Mouse (Mus musculus): ENCODE measurements around the gene Tram2. TPM values are rescaled to one million over a fixed set of nuclear protein-coding genes. Genes with fewer than 3 reads are reported as not detected.

The Tram2 gene
- total and polyA plus RNA-seq, 3 experiments: 0.54 to 2.9 TPM; not detected in 1

DNA sequence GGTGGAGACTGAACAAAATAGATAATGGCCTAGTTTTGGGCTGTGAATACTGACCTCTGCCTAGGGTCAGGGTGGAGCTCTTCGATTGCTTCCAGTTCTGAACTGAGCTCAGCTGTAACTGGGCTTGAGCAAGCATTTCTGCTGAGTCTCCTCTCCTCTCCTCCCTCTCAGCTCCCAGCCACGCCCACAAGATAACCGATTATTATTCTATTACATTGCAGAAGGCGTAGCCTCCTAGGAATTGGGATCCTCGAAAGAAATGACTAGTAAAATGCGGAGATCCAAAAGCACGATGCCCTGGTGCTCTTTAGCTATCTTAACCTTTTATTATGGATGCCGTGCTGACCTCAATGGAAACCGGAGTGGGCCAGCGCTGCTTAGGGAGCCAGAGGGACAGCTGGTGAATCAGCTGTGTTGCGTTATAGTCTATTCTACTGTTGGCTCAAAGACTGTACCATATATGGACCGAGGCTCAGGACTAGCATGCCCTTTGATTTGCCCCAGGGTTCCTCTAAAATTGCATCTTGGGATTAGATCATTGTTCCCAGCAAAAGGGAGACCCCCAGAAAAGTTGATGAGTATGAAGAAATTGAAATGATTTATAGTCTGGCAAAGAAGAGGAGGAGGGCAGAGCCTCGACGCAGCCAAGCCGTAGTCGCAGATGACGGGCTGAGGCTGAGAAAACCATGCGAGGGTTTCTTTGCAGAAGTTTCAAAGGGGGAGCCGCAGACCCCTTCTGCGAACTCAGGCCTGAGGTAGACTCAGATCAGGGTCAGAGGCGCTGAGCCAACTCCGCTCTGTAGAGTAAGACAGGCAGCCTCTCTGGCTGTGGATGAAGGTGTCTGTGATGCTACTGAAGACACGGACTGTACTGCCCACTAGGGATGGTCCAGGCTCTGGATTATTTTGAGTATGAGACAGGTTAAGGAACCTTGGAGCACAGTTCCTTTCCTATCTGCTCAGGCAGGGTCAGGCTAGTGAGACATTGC, 18.3 kb upstream of the Tram2 start:
- Histone ChIP-seq H3K9ac (ENCODE audit: control insufficient read depth, low read depth, low read length, poor library complexity, severe bottlenecking) (no peak overlapping the region), H3K4me3 (ENCODE audit: control insufficient read depth in 1 of 2, insufficient read depth in 1 of 2, low read depth in 2 of 2, low read length in 2 of 2) (no peak overlapping the region), H3K4me1 (ENCODE audit: control insufficient read depth in 1 of 2, insufficient read depth in 2 of 2, low read length in 2 of 2) (no peaks in the 10 kb centered on the region), H3K9me3 (replicated peaks; ENCODE audit: insufficient read depth, low read length) (no peaks in the 10 kb centered on the region), H3K79me2 (ENCODE audit: control insufficient read depth, insufficient read depth, low read length, poor library complexity) (no peaks in the 10 kb centered on the region), H3K27ac (ENCODE audit: control insufficient read depth, low read depth, low read length) (no peak overlapping the region), H3K27me3 (ENCODE audit: control insufficient read depth in 1 of 2, insufficient read depth in 2 of 2, low read length in 2 of 2) (no peaks in the 10 kb centered on the region), H3K36me3 (ENCODE audit: control insufficient read depth in 1 of 2, insufficient read depth in 2 of 2, low read length in 2 of 2) (no peaks in the 10 kb centered on the region)
- TF ChIP-seq CHD1 (IDR thresholded peaks at IDR 0.05; ENCODE audit: low read depth, low read length) (no peak), ZNF384 (IDR thresholded peaks at IDR 0.05; ENCODE audit: low read depth, low read length) (no peak), MEF2A (IDR thresholded peaks at IDR 0.05; ENCODE audit: extremely low read depth, insufficient replicate concordance, low read depth, low read length, poor library complexity, severe bottlenecking) (no peak), MXI1 (IDR thresholded peaks at IDR 0.05; ENCODE audit: low read depth, low read length) (no peak), EP300 (IDR thresholded peaks at IDR 0.05; ENCODE audit: low read depth in 1 of 2, low read length in 2 of 2) (no peak), MYB (IDR thresholded peaks at IDR 0.05; ENCODE audit: low read depth, low read length) (no peak), CHD2 (IDR thresholded peaks at IDR 0.05; ENCODE audit: low read length) (no peak), SIN3A (IDR thresholded peaks at IDR 0.05; ENCODE audit: low read length) (no peak), RAD21 (IDR thresholded peaks at IDR 0.05; ENCODE audit: low read depth, low read length) (no peak), TAL1 (IDR thresholded peaks at IDR 0.05; ENCODE audit: low read length) (no peak), BHLHE40 (IDR thresholded peaks at IDR 0.05; ENCODE audit: borderline replicate concordance, low read depth, low read length) (no peak), SMC3 (IDR thresholded peaks at IDR 0.05; ENCODE audit: low read depth, low read length) (no peak), USF1 (IDR thresholded peaks at IDR 0.05; ENCODE audit: low read depth, low read length) (no peak), USF2 (IDR thresholded peaks at IDR 0.05; ENCODE audit: borderline replicate concordance in 1 of 2, insufficient read depth in 1 of 2, low read depth in 1 of 2, low read length in 2 of 2) (no peak), NELFE (IDR thresholded peaks at IDR 0.05; ENCODE audit: low read depth, low read length) (no peak), POLR2AphosphoS5 (IDR thresholded peaks at IDR 0.05; ENCODE audit: borderline replicate concordance, low read depth, low read length) (no peak), MAZ (IDR thresholded peaks at IDR 0.05; ENCODE audit: low read depth, low read length) (no peak), GATA1 (IDR thresholded peaks at IDR 0.05; ENCODE audit: low read depth, low read length) (no peak)
- no peak for DNase-seq (ENCODE audit: low read depth, low spot score)

DNA sequence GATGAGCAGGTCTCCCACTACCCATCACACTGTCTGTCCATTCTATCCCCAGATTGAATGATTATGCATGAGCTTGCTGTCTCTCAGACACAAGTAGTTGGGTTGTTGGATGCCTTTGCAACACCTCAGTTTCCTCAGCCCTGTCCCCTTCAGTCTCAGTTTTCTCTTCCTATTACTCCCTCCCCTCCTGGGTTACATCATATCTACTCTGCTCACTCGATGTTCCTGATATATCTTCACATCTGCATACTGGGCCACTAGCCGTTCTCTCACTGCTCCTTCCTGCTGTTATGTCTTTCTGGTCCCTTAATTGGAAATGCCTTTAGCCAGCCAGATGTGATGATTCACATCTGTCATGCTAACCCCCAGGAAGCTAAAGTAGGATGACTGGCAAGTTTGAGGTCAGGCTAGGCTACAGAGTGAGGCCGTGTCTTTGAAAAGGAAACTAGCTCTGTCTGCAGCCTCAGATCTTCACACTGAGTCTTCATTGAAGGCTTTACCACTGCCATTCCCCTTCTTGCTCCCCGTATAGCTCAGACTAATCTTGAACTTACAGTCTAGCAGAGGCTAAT, 15.7 kb upstream of the Tram2 start:
- no peaks in the 10 kb centered on the region for H3K79me2 ChIP-seq (ENCODE audit: control insufficient read depth, insufficient read depth, low read length, poor library complexity)
- H3K27me3 ChIP-seq (ENCODE audit: control insufficient read depth in 1 of 2, insufficient read depth in 2 of 2, low read length in 2 of 2): no peaks in the 10 kb centered on the region
- no peaks in the 10 kb centered on the region for H3K36me3 ChIP-seq (ENCODE audit: control insufficient read depth in 1 of 2, insufficient read depth in 2 of 2, low read length in 2 of 2)
- H3K4me3 ChIP-seq (ENCODE audit: control insufficient read depth in 1 of 2, insufficient read depth in 1 of 2, low read depth in 2 of 2, low read length in 2 of 2): no peak overlapping the region
- no peak overlapping the region for H3K27ac ChIP-seq (ENCODE audit: control insufficient read depth, low read depth, low read length)
- H3K9ac ChIP-seq (ENCODE audit: control insufficient read depth, low read depth, low read length, poor library complexity, severe bottlenecking): no peak overlapping the region
- no peak for DNase-seq (ENCODE audit: low read depth, low spot score)
- no peaks in the 10 kb centered on the region for H3K4me1 ChIP-seq (ENCODE audit: control insufficient read depth in 1 of 2, insufficient read depth in 2 of 2, low read length in 2 of 2)
- H3K9me3 ChIP-seq (replicated peaks; ENCODE audit: insufficient read depth, low read length): no peaks in the 10 kb centered on the region
- TF ChIP-seq ZNF384 (IDR thresholded peaks at IDR 0.05; ENCODE audit: low read depth, low read length) (no peak), SIN3A (IDR thresholded peaks at IDR 0.05; ENCODE audit: low read length) (no peak), MAZ (IDR thresholded peaks at IDR 0.05; ENCODE audit: low read depth, low read length) (no peak), MYC (IDR thresholded peaks at IDR 0.05; ENCODE audit: low read depth, low read length) (no peak), USF1 (IDR thresholded peaks at IDR 0.05; ENCODE audit: low read depth, low read length) (no peak), SMC3 (IDR thresholded peaks at IDR 0.05; ENCODE audit: low read depth, low read length) (no peak), CHD2 (IDR thresholded peaks at IDR 0.05; ENCODE audit: low read length) (no peak), CHD1 (IDR thresholded peaks at IDR 0.05; ENCODE audit: low read depth, low read length) (no peak), TCF12 (IDR thresholded peaks at IDR 0.05; ENCODE audit: low read depth, low read length) (no peak), KAT2A (conservative IDR thresholded peaks at IDR 0.05; ENCODE audit: low read depth, low read length) (no peak), POLR2AphosphoS2 (IDR thresholded peaks at IDR 0.05; ENCODE audit: low read length) (no peak), BHLHE40 (IDR thresholded peaks at IDR 0.05; ENCODE audit: borderline replicate concordance, low read depth, low read length) (no peak), E2F4 (IDR thresholded peaks at IDR 0.05; ENCODE audit: borderline replicate concordance, low read depth, low read length) (no peak), POLR2AphosphoS5 (IDR thresholded peaks at IDR 0.05; ENCODE audit: borderline replicate concordance, low read depth, low read length) (no peak), ETS1 (IDR thresholded peaks at IDR 0.05; ENCODE audit: low read depth, low read length) (no peak), MYB (IDR thresholded peaks at IDR 0.05; ENCODE audit: low read depth, low read length) (no peak)

All from MEL (cell line).